Mouse (Mus musculus) cerebellum, adult 18-20 months (tissue): ENCODE results near the gene Sult6b2.

Experiments used
- DNase-seq, 2 experiments: peaks; one replicate each; pipeline ENCODE4 v3.0.0; 2021

Sult6b2 gene

GRCm38 (mm10) chr6:142804402-142804801 lies at the start of gene Sult6b2:
Sult6b2 (minus strand) TSS chr6:142804502.
- no peak for DNase-seq

- no peak for DNase-seq
These were observed 48.4 kb upstream of the Sult6b2 start for GRCm38 (mm10) chr6:142852419-142853377.

DNA sequence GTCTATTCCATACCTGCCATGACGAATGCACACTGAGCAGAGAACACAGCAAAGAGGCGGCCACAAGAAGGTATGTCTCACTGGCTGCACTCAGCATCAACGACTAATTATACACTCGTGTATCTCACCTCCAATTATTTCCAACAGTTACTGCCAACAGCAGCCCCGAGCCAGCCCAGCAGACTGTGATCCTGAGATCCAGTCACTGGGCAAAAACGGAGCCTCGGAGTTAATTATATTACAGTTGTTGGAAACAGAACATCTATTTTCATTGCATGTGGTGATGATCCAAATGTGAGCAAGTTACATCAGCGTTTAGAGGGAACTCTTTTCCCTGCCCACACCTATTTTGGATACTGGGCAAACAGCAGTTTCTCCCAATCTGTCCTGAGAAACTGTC lies 46.1 kb upstream of the Sult6b2 start:
- DNase-seq, result no peak

DNA sequence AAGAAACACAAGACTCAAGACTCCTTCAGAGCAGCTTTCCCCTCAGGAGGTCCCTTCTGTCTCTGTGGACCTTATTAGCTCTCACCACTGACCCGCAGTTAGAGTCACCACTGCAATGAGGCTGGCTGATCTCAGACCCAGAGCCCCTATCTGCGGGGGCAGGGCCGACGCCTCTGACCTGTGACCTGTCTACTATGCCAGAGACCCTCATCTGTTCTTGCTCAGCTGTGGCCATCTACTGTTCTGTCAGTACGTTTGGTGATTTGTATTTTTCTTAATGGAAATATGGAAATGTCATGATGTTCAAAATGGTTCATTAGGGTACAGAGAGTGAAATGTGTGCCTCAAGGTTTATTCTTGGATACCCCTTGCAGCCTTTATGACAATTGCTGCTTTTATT lies 45.0 kb upstream of the Sult6b2 start:
- DNase-seq, result no peak

GRCm38 (mm10) chr6:142847914-142848674 lies 43.8 kb upstream of the Sult6b2 start:
- DNase-seq, result no peak

DNA sequence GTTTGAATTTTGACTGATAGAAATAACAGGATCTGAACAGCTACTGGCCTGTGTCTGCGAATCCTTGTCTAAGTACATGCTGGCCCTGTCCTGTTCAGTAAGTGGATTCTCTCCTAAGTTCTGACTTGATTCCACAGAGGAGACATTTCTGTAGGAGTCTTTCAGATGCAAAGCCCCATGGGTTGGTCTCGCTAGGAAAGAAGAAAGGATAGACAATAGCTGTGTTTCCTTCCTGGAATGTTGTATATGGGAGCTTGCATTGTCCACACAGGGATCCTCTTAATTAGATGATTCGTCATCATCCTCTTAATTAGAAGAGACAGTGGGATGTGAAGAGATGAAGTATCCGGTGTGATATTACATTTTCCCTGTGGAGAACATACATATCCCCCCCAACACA lies 42.6 kb upstream of the Sult6b2 start:
- DNase-seq, result no peak

- no peak for DNase-seq
These were observed 40.8 kb upstream of the Sult6b2 start for GRCm38 (mm10) chr6:142845066-142845465.

DNA sequence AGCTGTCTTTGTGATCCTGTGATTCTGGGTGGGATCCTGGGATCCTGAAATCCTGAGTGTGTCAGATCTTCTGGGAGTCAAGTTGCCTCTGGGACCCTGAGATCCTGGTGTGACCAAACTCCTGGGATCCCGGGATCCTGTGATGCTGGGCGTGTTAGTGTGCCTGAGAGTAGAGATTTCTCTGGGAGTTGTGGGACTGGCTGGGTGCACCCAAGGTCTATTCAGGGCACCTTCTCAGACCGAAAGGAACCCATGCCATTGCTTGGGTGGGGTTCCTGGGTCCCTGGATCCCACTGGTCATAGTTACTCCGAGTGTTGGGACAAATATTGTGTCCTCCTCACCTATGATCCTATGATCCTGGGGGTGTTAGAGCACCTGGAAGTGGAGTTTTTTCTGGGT lies 39.8 kb upstream of the Sult6b2 start:
- no peak for DNase-seq

- no peak for DNase-seq
These were observed 34.2 kb upstream of the Sult6b2 start for GRCm38 (mm10) chr6:142838501-142838900.

DNA sequence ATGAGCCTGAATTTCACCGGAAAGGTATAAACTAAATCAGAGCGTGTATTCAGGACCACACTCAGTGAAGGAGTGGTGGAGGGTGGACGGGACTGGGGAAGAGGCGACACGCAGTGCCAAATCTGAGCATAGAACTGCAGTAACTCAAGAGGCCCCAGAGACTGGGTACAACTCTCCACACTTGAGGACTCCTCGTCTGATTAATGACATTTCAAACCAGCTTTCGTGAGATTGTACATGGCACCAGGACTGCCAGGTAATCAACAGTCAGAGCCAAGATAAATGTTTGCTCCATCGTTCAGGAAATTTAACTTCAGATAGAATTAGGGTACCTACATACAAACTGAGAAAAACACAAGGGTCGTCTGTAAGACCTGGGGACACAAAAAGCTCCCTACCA lies 33.0 kb upstream of the Sult6b2 start:
- no peak for DNase-seq

DNA sequence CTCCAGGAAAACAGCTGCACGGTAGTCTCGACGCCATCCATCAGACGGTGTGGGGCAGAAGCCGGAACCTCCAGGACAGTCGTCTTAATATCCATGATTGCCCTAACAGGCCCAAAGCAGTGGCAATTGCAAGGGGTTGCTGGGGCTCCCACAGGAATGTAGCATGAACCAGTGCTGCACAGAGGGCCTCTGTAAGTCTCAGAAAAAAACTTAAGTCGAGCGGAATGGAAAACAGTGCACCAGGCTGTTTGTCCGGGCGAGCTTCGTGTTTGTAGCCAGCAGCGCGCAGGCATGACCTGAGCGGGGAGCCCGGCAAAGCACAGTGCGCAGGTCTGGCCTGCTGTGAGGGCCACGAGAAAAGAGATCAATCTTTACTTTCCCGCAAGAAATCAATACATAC lies 31.4 kb upstream of the Sult6b2 start:
- DNase-seq, result no peak

- DNase-seq, result no peak
These were observed 30.6 kb upstream of the Sult6b2 start for GRCm38 (mm10) chr6:142834911-142835310.

DNA sequence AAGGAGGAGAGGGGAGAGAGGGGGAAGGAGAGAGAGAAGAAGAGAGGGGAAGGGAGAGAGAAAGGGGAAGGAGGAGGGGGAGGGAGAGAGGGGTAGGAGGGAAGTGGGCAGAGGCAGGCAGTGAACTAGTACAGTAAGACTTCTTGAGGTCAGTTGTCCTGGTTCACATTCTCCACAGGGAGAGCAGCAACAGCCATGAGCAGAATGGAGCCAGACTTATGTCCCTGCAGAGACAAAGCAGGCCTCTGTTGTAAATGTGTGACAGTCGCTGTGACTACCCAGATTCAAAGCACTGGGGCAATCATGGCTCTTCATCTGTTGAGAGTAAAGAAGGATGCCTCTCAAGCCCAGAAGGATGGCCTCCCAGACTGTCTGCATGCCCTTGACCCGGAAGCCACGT lies 27.4 kb upstream of the Sult6b2 start:
- no peak for DNase-seq

GRCm38 (mm10) chr6:142831243-142831642 lies 26.9 kb upstream of the Sult6b2 start:
- no peak for DNase-seq

GRCm38 (mm10) chr6:142830221-142830620 lies 25.9 kb upstream of the Sult6b2 start:
- no peak for DNase-seq

GRCm38 (mm10) chr6:142825449-142825848 lies 21.1 kb upstream of the Sult6b2 start:
- DNase-seq, result no peak

- DNase-seq, result no peak
These were observed 18.9 kb upstream of the Sult6b2 start for GRCm38 (mm10) chr6:142823008-142823787.

- DNase-seq, result no peak
These were observed 14.0 kb upstream of the Sult6b2 start for GRCm38 (mm10) chr6:142818306-142818705.

DNA sequence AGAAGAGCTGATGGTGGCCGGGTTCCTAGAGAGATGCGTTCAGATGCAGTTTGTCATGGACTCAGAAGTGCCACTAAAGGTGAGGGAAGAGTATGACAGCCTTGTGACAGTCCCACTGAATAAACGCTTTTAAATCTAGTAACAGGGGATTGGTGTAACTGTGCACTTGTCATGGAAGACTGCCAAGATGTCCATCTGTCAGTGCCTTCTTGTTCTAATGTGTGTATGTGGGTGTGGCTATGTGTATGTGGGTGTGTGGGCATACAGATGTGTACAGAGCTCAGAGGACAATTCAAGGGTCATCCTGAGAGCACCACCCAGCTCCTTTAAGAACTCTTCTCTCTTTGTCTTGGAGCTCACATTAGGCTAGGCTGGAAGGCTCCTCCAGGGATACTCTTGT lies 11.2 kb upstream of the Sult6b2 start:
- no peak for DNase-seq

- DNase-seq, result peak; percentile 88 to 93
These were observed 10.2 kb upstream of the Sult6b2 start for GRCm38 (mm10) chr6:142814495-142814921.

- peak in 1 of 2 experiments; percentile 17 for DNase-seq
These were observed 9.7 kb upstream of the Sult6b2 start for GRCm38 (mm10) chr6:142814011-142814410.

- no peak for DNase-seq
These were observed 8.7 kb upstream of the Sult6b2 start for GRCm38 (mm10) chr6:142812969-142813368.

- DNase-seq, result no peak
These were observed 5.9 kb upstream of the Sult6b2 start for GRCm38 (mm10) chr6:142810239-142810638.
